Mouse (Mus musculus): Measurements from ENCODE around the gene Il31ra.

The Il31ra gene

DNA sequence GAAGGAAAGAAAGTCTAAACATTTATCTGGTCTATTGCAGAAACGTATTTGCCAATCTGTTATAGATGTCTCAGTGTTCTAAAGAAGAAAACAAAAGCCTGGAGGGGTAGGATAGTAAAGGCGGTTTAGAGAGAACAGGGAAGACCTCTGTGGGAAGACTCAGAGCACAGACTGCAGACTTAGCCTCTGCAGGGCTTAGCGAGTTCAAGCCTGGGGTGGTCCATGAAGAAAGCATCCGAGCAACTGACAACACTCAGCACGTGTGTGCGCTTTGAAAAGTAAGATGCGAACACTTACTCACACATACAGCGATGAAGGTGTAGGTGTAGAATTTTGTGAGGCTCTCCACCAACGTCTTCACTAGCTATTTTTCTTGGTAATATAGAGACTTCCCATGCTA lies 123.0 kb downstream of the Il31ra start:
- DNase-seq (ENCODE audit: extremely low read depth, insufficient read length, low spot score) = no peak
